Mouse (Mus musculus): Measurements from ENCODE around the gene Hnrnph3.

- TF ChIP-seq CTCF (IDR thresholded peaks at IDR 0.05; ENCODE audit: control insufficient read depth, insufficient read depth, insufficient replicate concordance, low read depth, low read length) = no peak
- no peak for TF ChIP-seq POLR2A (IDR thresholded peaks at IDR 0.05; ENCODE audit: control insufficient read depth, low read depth, low read length)
These were observed 20.8 kb downstream of the Hnrnph3 start for GRCm38 (mm10) chr10:63003252-63003651.
